Mouse (Mus musculus): ENCODE results near the gene Gm45261.

GRCm38 (mm10) chr1:80502456-80503165 is 41.4 kb upstream of the Gm45261 start:
- no peak for TF ChIP-seq POLR2A (IDR thresholded peaks at IDR 0.05; ENCODE audit: borderline replicate concordance, insufficient read depth, low read length)
- TF ChIP-seq CTCF (IDR thresholded peaks at IDR 0.05; ENCODE audit: borderline replicate concordance, insufficient read depth, low read depth, low read length): no peak
